Mouse (Mus musculus) liver, embryonic 14.5 days (tissue): ENCODE measurements around the gene Ptk7.

ENCODE experiments used
- CTCF ChIP-seq: IDR thresholded peaks from 2 replicates; pipeline ENCODE4 v1.5.1; 2016; ENCODE audit warnings: antibody characterized with exemption, low read depth, control low read depth
- EP300 ChIP-seq: IDR thresholded peaks from 2 replicates; pipeline ENCODE4 v1.6.1; 2016; ENCODE audit warnings: antibody characterized with exemption, low read depth

- TF ChIP-seq EP300 (no peak), CTCF (no peak)
Observed at GRCm38 (mm10) chr17:46556584-46556945, 72.7 kb downstream of the Ptk7 start.
